Mouse (Mus musculus) E14TG2a.4 (cell line): ENCODE data around the gene Eps8.
A peak's percentile ranks its signal among the peaks of the same experiment; 100 is the strongest.

ENCODE experiments used
- H3K27me3 ChIP-seq: 2 replicates; pipeline ENCODE4 v1.6.1; 2014; ENCODE audit warnings: low read length, control low read depth; ENCODE audit not compliant: insufficient read depth
- H3K36me3 ChIP-seq: 2 replicates; pipeline ENCODE4 v1.6.1; 2014; ENCODE audit warnings: low read length, control low read depth; ENCODE audit not compliant: insufficient read depth
- H3K4me1 ChIP-seq: replicated peaks from 2 replicates; pipeline ENCODE4 v1.6.1; 2014; ENCODE audit warnings: low read depth, low read length, control low read depth
- H3K4me3 ChIP-seq: replicated peaks from 2 replicates; pipeline ENCODE4 v1.5.1; 2014; ENCODE audit warnings: mild to moderate bottlenecking, low read length
- H3K9me3 ChIP-seq: 2 replicates; pipeline ENCODE4 v1.6.1; 2014; ENCODE audit warnings: low read length, control low read depth
- CTCF ChIP-seq: conservative IDR thresholded peaks from 2 replicates; pipeline ENCODE4 v1.5.1; 2014; ENCODE audit warnings: low read length
- NANOG ChIP-seq: IDR thresholded peaks from 2 replicates; pipeline ENCODE4 v1.6.1; 2014; ENCODE audit warnings: borderline replicate concordance, low read length, mixed read lengths
- POU5F1 ChIP-seq: IDR thresholded peaks from 2 replicates; pipeline ENCODE4 v1.6.1; 2014; ENCODE audit warnings: low read length, borderline replicate concordance

The Eps8 gene

DNA sequence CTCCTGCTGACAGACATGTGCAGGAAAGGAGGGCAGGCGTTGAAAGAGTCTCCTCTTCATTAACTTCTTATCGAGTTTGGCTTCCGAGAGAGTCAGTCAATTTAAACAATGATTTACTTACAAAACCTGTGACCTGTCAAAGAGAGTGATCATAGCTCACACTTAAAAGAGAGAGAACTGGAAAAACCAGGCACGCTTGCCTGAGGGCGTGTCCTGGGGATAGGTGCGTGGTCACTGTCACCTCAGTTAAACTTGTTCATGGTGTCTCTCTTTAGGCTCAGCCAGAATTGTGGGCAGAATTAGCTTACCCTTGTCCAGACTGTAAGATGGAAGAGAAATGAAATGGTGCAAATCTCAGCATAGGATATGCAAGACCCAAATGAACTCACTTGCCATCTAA lies 26.0 kb downstream of the Eps8 start:
- TF ChIP-seq NANOG: no peak
- TF ChIP-seq POU5F1: no peak
- TF ChIP-seq CTCF: no peak
- Histone ChIP-seq H3K9me3 (no peaks in the 10 kb centered on the region), H3K36me3 (no peaks in the 10 kb centered on the region), H3K27me3 (no peaks in the 10 kb centered on the region), H3K4me1 (peaks cover 10% of the 10 kb centered on the region; the same call in 1 of the 2 replicates), H3K4me3 (no peak overlapping the region)

DNA sequence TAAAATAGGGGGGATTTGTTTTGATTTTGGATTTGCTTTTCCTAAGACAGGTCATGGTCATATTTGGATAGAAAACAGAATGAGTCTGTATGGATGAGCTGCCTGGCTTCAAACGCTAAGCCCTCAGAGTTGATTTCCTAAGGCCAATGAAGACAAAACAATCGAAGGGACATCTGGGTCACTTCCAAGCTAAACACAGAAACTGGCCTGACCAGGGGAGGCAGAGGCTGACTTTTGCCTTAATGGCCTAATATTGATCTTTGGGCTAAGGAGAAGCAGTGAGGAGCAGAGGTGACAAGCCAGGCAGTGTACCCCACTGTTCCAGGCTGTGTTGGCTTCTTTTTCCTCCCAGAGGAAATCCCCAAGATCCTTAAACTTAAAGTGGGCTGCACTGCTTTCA lies 33.7 kb downstream of the Eps8 start:
- H3K4me3 ChIP-seq: 0 out of 2 replicates have a peak overlapping the region, but pooled peaks have one; percentile 32
- no peaks in the 10 kb centered on the region for H3K36me3 ChIP-seq
- no peaks in the 10 kb centered on the region for H3K9me3 ChIP-seq
- H3K4me1 ChIP-seq: peaks cover 3% of the 10 kb centered on the region; the same call in 1 of the 2 replicates
- no peaks in the 10 kb centered on the region for H3K27me3 ChIP-seq
- TF ChIP-seq POU5F1 (no peak), NANOG (no peak), CTCF (no peak)

DNA sequence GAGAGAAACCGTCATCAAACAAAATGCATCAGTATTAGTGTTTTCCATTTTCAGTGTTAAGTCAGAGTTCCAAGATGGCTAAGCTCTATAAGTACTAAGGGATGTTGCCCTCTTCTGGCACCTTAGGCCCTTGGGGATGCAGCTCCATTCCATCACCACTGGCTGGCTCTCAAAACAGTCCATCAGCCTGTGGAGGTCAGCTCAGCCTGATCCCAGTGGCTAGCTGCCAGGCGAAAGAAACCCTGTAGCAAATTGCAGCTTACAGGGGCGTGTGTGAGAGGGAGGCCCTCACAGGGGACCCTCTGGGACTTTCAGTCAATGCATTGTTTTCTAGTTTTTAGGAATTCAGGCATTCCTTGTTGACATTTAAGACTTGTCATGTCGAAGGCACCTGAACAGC lies 40.8 kb downstream of the Eps8 start:
- no peaks in the 10 kb centered on the region for H3K27me3 ChIP-seq
- H3K9me3 ChIP-seq: no peaks in the 10 kb centered on the region
- TF ChIP-seq NANOG: no peak
- no peak for TF ChIP-seq POU5F1
- TF ChIP-seq CTCF: no peak
- no peaks in the 10 kb centered on the region for H3K36me3 ChIP-seq
- no peak overlapping the region for H3K4me3 ChIP-seq
- H3K4me1 ChIP-seq: peaks cover 10% of the 10 kb centered on the region; the same call in 1 of the 2 replicates

DNA sequence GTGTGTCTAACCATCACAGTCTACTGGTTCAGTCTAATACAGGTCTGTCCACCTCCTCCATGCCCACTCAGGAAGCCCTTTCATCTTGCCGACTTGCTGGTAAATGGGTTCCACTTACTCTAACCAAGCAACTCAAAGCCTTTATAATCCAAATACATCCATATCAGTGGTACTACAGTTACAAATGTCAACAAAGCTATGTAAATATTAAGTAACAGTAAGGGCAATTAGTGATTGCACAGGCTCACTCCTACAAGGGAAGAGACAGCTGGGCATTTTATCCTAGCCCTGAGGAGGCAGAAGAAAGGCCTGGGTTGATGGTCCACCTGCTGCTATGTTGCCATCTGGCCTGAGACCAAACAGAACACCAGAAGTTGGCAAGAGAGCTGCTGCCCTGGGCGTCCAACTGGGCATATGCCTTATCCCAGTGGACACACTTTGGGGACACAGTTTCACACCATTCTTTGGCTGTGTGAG lies 42.6 kb downstream of the Eps8 start:
- TF ChIP-seq POU5F1 (no peak), CTCF (no peak), NANOG (no peak)
- H3K4me1 ChIP-seq: peaks cover 10% of the 10 kb centered on the region; the same call in 1 of the 2 replicates
- H3K4me3 ChIP-seq: no peak overlapping the region
- no peaks in the 10 kb centered on the region for H3K36me3 ChIP-seq
- H3K9me3 ChIP-seq: no peaks in the 10 kb centered on the region
- no peaks in the 10 kb centered on the region for H3K27me3 ChIP-seq

DNA sequence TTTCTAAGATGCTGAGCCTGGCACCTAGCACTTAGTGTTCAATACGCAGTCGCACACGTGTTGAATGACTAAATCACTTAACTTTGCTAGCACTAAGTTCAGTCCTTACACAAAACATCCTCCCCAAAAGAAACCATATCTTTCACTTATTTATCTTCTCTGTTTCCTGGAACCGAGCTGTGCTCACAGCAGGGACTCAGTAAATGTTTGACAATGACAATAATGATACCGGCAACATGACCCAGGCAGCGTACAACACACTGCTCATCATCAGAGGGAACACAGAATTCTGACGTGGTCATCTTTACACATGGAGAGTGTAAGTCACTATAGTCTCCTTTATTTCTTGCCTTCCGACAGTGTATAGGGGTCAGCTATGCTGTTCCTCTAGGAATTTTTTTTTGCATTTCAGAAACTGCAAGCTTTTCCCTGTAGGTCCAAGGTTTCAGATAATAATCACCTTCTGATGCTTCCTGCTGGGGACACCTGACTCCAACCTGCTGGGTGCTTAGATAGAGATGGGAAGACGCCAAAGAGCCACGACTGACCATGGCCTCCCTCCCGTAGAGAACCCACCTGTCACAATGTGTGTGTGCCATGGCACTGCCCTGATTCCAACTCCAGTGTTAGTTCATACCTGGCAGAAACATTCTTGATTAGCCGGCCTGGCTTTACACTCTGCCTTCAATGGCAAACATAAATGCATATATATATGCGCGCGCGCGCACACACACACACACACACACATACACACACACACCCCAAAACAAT lies 46.3 kb downstream of the Eps8 start:
- Histone ChIP-seq H3K4me3 (no peak overlapping the region), H3K4me1 (0 out of 2 replicates have a peak, but pooled peaks cover 4% of the 10 kb centered on the region), H3K27me3 (no peaks in the 10 kb centered on the region), H3K9me3 (no peaks in the 10 kb centered on the region), H3K36me3 (no peaks in the 10 kb centered on the region)
- no peak for TF ChIP-seq POU5F1
- TF ChIP-seq CTCF: no peak
- TF ChIP-seq NANOG: no peak

DNA sequence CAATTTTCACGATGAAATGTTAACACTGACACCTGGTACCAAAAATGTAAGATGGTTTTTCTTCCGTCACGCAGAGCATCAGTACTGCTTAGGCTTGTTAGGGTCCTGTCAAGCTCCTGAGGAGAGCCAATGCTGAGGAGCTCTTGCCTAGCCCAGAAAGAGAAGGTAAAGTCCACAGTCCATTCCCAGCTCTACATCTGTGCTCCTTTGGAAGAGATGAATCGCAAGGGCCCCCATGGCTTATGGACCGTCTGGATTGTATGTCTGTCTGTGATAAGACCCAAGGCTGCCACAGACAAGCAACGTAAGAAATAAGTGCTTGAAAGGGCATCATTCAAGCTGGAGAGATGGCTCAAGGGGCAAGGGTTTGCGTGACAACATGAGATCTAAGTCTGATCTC lies 48.1 kb downstream of the Eps8 start:
- no peak overlapping the region for H3K4me3 ChIP-seq
- 0 out of 2 replicates have a peak, but pooled peaks cover 4% of the 10 kb centered on the region for H3K4me1 ChIP-seq
- H3K9me3 ChIP-seq: no peaks in the 10 kb centered on the region
- H3K36me3 ChIP-seq: no peaks in the 10 kb centered on the region
- no peaks in the 10 kb centered on the region for H3K27me3 ChIP-seq
- TF ChIP-seq NANOG (no peak), CTCF (no peak), POU5F1 (no peak)

DNA sequence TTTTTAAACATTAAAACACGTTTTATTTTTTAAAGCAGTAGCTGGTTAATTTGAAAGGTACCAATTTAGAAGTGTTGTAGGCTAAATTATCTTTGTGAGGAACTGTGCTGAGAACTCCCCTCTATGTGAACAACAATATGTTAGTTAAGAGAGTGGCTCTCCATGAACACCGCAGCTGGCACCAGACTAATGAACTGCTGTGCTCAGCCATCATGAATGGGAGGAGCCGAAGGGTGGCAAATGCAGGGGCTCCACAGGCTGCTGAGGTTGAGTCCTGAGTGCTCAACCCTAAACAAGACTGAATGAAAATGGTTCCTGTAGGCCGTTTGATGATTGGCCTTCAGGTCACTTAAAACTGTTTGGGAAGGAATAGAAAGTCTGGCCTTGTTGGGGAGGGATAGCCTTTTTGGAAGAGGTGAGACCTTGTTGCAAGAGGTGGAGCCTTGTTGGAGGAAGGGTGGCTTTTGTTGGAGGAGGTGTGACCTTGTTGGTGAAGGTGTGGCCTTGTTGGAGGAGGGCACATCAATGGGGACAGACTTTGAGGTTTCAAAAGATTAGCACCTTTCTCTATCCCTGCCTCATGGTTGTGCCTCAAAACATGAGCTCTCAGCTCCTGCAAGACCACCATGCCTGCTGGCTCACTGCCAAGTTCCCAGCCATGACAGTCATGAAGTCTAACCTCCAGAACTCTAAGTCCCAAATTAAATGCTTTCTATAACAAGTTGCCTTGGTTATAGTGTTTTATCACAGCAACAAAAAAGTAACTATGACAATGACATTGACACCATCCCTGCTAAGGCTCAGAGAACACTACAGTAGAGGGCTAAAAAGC lies 50.0 kb downstream of the Eps8 start:
- Histone ChIP-seq H3K4me1 (0 out of 2 replicates have a peak, but pooled peaks cover 4% of the 10 kb centered on the region), H3K27me3 (no peaks in the 10 kb centered on the region), H3K4me3 (no peak overlapping the region), H3K9me3 (no peaks in the 10 kb centered on the region), H3K36me3 (no peaks in the 10 kb centered on the region)
- TF ChIP-seq NANOG: no peak
- TF ChIP-seq POU5F1: no peak
- no peak for TF ChIP-seq CTCF

DNA sequence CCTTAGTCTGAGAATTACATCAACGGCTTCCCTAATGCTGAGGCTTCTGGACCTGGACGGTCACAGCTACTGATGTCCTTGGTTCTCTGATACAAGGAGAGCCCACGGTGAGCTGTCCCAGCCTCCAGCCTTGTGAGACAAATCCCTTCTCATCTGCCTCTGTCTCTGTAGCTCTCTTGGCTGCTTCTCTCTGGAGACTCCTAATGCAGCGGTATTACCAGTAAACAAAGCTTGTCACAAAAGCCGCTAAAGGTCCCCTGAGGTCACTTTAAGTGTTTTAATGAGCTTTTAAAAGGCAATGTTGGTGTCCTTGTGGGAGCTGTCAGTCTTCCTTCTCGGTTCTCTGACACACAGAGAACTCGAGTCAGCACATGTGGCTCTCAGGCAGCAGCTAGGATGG lies 56.4 kb downstream of the Eps8 start:
- H3K9me3 ChIP-seq: peaks cover 9% of the 10 kb centered on the region; the same call in 1 of the 2 replicates
- no peak for TF ChIP-seq CTCF
- TF ChIP-seq POU5F1: no peak
- TF ChIP-seq NANOG: no peak

More for the DNA sequence above, 56.4 kb downstream of the Eps8 start:
- no peak overlapping the region for H3K4me3 ChIP-seq
- peaks cover 6% of the 10 kb centered on the region; the same call in 1 of the 2 replicates for H3K36me3 ChIP-seq
- H3K4me1 ChIP-seq: peaks cover 2% of the 10 kb centered on the region; the same call in 1 of the 2 replicates
- H3K27me3 ChIP-seq: no peaks in the 10 kb centered on the region
